25 mouse cellular contexts compared by ENCODE assay signal in genomic region chr5:120114361-120114760, GRCm38 (mm10).
"Had no signal": no experiment of that assay in that cellular context is flagged by ENCODE, and none has a peak within 500 bp of the region (broad histone marks: within the 10 kb centered on the region; RNA-seq: fewer than 3 reads in every experiment).

No protein-coding gene starts in this region.

- H3K9me3 ChIP-seq: heart, embryonic 10.5 days; heart, embryonic 13.5 days; heart, embryonic 15.5 days; hindbrain, embryonic 13.5 days; hindbrain, embryonic 15.5 days; limb, embryonic 10.5 days; liver, embryonic 13.5 days had no signal

- H3K27ac ChIP-seq: gastrocnemius, adult 2 months; heart, embryonic 10.5 days; heart, embryonic 13.5 days; heart, embryonic 15.5 days; hindbrain, embryonic 13.5 days; hindbrain, embryonic 15.5 days; hindbrain, postnatal 0 days; layer of hippocampus, adult 2 months; left cerebral cortex, adult 2 months; limb, embryonic 10.5 days; limb, embryonic 12.5 days; liver, embryonic 13.5 days had no signal

- DNase-seq: gastrocnemius, adult 2 months; gastrocnemius, postnatal 10 days; gastrocnemius, postnatal 25 days; heart, adult 18-20 months; heart, postnatal 14 days; heart, postnatal 36 days; kidney, adult 11 months; kidney, adult 8-10 months; kidney, postnatal 10 days; kidney, postnatal 25 days; kidney, postnatal 4 days; liver; liver, embryonic 13.5 days had no signal

- ATAC-seq: hindbrain, postnatal 0 days; intestine, embryonic 16.5 days had no signal

- H3K4me2 ChIP-seq: heart, embryonic 13.5 days; heart, embryonic 15.5 days; hindbrain, embryonic 13.5 days; hindbrain, embryonic 15.5 days; limb, embryonic 12.5 days; liver, embryonic 11.5 days; liver, embryonic 13.5 days had no signal

- H3K9ac ChIP-seq: heart, embryonic 13.5 days; heart, embryonic 15.5 days; hindbrain, embryonic 13.5 days; hindbrain, embryonic 15.5 days; limb, embryonic 12.5 days; liver, embryonic 13.5 days had no signal

- H3K27me3 ChIP-seq: hindbrain, embryonic 15.5 days; limb, embryonic 12.5 days had no signal

- H3K4me3 ChIP-seq: gastrocnemius, adult 2 months; heart, embryonic 10.5 days; heart, embryonic 13.5 days; heart, embryonic 15.5 days; hindbrain, embryonic 13.5 days; hindbrain, embryonic 15.5 days; layer of hippocampus, adult 2 months; left cerebral cortex, adult 2 months; limb, embryonic 10.5 days; limb, embryonic 12.5 days; liver, embryonic 13.5 days had no signal
